Mouse (Mus musculus) brain, embryonic 14.5 days (tissue): ENCODE results near the gene Ptpn21. TPM values are rescaled to one million over a fixed set of nuclear protein-coding genes. Genes with fewer than 3 reads are reported as not detected.
A peak's percentile ranks its signal among the peaks of the same experiment; 100 is the strongest.

Experiments used
- DNase-seq: peaks from one replicate; pipeline ENCODE4 v3.0.0-alpha.2; 2011; ENCODE audit warnings: low read depth
- CTCF ChIP-seq: fragments of 200-500 bp; IDR thresholded peaks from 2 replicates; pipeline ENCODE4 v1.5.1; 2012; ENCODE audit warnings: inconsistent platforms, mild to moderate bottlenecking, moderate library complexity, borderline replicate concordance; ENCODE audit not compliant: insufficient read depth, insufficient read length; ENCODE audit errors: extremely low read depth
- POLR2A ChIP-seq: fragments of 200-500 bp; IDR thresholded peaks from 2 replicates; pipeline ENCODE4 v1.6.1; 2012; ENCODE audit warnings: mild to moderate bottlenecking, inconsistent platforms, borderline replicate concordance; ENCODE audit not compliant: poor library complexity, insufficient read depth, insufficient read length, severe bottlenecking; ENCODE audit errors: extremely low read depth
- polyA plus RNA-seq: library from polyadenylated mRNA; depleted of rRNA; stranded (reverse); fragments of >200 nt; gene quantifications from 2 replicates; pipeline ENCODE4 v1.2.3, GENCODE M21; 2012

The Ptpn21 gene
- polyA plus RNA-seq, 1 experiment: 7.1 TPM

DNA sequence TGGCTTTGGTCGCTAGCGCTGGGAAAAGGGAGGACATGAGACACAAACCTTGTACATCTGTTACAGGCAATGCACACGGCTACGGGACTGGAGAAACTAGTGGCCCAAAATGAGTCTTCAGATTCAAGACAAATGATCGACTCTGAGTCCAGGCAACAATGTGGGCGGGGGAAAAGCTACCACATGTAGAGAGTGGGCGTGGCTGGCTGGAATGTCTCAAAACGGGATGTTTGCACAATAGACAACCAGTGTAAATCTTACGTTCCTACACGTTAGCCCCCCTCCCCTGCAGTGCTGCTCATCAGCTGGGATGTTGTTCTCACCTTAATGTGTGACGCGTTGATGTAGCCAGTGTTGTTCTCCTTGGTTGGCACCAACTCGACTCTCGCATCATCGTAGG, 55.0 kb downstream of the Ptpn21 start:
- TF ChIP-seq POLR2A: no peak
- TF ChIP-seq CTCF: no peak
- no peak for DNase-seq

GRCm38 (mm10) chr12:98679906-98680305, 57.3 kb downstream of the Ptpn21 start:
- no peak for TF ChIP-seq POLR2A
- no peak for TF ChIP-seq CTCF
- DNase-seq: no peak

GRCm38 (mm10) chr12:98677336-98677735, 59.9 kb downstream of the Ptpn21 start:
- no peak for DNase-seq
- no peak for TF ChIP-seq CTCF
- TF ChIP-seq POLR2A: no peak

DNA sequence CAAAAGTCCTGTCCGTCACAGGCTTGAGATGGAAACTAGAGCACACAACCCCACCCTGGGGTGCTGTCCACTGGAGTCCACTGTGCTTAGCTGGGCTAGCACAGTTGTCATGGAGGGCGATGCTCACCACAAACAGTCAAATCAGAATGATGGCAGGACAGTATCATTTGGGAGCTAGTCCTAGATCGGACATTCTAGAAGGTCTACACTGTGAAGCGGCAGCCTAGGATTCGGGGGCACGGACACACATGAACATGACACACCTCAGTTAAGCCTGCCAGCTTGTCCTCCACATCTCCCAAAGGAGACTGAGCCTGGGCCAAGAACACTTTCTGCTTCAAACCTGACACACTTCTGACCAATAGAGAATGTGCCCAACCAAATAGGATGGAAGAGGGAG, 60.3 kb downstream of the Ptpn21 start:
- DNase-seq: no peak
- TF ChIP-seq POLR2A (no peak), CTCF (no peak)

DNA sequence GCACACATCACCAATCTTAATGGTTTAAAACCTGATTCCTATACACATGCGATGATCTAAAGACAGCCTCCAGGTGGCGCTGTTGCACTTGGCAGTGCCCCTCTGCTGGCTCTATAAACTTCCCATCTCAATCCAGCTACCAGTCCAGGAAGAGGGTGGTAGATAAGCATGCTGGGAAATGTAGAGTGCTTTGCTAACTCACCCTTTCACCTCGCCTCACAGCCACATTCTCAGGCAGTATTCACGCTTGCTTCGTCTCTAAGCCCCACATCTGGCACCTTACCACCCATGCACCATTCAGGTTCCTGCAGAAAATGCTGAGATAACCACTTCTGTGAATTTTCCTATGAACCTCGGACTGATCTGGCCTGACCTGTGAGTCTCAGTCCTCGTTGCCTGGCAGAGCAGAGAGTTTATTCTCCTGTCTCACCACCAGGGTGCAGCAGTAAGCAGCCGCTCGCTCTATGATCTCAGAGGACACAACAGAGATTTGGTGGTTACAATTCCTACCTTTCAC, 62.5 kb downstream of the Ptpn21 start:
- peak; percentile 90 for DNase-seq
- no peak for TF ChIP-seq POLR2A
- TF ChIP-seq CTCF: peak; percentile 78

DNA sequence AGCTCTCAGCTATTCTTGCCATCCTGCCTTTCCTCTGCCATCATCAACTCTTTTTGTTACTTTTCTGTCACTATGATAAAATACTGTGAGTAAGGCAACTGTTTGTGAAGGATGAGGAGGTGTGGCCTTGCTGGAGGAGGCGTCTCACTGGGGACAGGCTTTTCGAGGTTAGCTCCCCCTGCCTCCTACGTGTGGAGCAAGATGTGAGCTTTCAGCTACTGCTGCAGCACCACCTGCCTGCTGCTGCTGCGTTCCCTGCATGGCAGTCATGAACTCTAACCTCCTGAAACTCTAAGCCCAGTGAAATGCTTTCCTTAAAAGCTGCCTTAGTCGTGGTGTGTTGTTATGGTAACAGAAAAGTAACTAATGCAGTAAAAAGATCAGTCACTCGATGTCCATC, 63.3 kb downstream of the Ptpn21 start:
- no peak for DNase-seq
- TF ChIP-seq CTCF (no peak), POLR2A (no peak)

- DNase-seq: no peak
- TF ChIP-seq POLR2A (no peak), CTCF (no peak)
Observed at GRCm38 (mm10) chr12:98670429-98670828, 66.8 kb downstream of the Ptpn21 start.

GRCm38 (mm10) chr12:98669864-98670263, 67.3 kb downstream of the Ptpn21 start:
- DNase-seq: peak; percentile 37
- no peak for TF ChIP-seq CTCF
- TF ChIP-seq POLR2A: no peak

- DNase-seq: no peak
- TF ChIP-seq CTCF (no peak), POLR2A (no peak)
Observed at GRCm38 (mm10) chr12:98669086-98669485, 68.1 kb downstream of the Ptpn21 start.

DNA sequence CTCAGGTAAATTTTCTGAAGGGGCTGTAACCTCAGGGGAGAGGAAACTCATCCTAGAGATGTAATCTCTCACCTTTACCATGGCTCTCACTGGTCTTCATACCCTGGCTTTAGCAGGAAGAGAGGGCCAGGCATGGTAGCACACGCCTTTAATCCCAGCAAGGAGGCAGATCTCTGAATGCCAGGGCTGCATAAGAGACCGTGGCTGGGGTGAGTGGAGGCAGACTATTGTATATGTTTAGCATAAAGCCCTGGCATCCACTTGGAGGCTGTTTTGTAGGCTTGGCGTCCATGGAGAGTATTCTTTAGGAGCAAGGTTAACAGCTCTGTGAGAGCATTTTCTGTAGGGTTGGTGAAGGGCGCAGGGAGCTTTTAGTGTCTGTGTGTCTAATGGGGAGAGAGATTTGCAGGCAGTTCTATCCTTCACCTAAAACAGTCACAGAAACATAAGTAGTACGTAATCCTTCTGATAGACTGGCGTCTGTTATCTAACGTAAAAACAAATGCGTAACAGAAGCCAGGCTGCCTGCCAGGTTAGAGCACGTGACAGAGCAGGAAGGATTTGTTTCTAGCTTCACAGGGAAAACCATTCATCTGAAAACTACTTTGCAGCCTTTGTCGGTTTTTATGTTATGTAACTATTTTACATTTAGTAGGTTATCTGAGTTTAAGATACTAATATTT, 68.9 kb downstream of the Ptpn21 start:
- TF ChIP-seq CTCF: no peak
- TF ChIP-seq POLR2A: no peak
- peak; percentile 78 for DNase-seq

DNA sequence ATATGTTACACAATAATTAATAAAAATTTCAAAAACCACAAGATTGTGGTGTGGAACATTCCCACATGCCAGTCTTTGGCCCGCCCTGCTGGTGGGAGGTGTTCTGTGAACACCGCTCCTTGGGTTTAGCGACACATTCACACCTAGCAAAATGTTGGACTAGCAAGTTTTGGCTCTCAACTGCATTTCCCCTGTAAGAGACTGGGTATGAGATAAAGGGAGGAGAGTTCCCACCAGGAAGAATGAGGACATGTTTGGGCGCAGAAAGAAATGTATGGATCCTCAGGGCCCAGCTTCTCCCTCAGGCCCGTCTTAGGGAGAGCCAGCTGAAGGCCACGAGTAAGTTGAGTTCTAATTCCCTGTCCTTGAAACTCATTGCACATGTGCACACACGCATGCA, 74.6 kb downstream of the Ptpn21 start:
- TF ChIP-seq CTCF (no peak), POLR2A (no peak)
- no peak for DNase-seq

DNA sequence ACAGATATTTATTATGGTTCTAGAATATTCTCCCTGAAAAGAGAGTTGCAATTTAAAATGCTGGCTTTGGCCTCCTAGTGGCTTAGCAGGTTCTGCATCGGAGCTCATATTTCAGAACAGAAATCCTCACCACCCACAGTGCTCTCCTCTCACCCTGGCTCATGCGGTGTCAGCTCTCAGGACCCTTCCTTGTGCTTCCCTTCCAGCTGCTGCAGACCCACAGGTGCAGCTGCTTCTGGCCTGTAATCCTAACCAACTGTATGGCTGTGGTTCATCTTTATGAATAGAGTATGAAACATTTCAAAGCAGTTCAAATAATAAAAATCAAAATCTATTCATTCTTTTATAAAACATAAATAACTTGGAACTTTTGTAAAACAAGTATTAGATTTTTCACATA, 80.3 kb downstream of the Ptpn21 start:
- DNase-seq: no peak
- no peak for TF ChIP-seq POLR2A
- TF ChIP-seq CTCF: no peak

- TF ChIP-seq CTCF (peak; percentile 7; the same call in 1 of the 2 replicates), POLR2A (no peak)
- DNase-seq: no peak
Observed at GRCm38 (mm10) chr12:98644852-98645251, 92.4 kb downstream of the Ptpn21 start.
